Mouse (Mus musculus): ENCODE results near the gene Natd1. TPM values are rescaled to one million over a fixed set of nuclear protein-coding genes. Genes with fewer than 3 reads are reported as not detected.

The Natd1 gene
- polyA plus RNA-seq, 1 experiment = 51.5 TPM

DNA sequence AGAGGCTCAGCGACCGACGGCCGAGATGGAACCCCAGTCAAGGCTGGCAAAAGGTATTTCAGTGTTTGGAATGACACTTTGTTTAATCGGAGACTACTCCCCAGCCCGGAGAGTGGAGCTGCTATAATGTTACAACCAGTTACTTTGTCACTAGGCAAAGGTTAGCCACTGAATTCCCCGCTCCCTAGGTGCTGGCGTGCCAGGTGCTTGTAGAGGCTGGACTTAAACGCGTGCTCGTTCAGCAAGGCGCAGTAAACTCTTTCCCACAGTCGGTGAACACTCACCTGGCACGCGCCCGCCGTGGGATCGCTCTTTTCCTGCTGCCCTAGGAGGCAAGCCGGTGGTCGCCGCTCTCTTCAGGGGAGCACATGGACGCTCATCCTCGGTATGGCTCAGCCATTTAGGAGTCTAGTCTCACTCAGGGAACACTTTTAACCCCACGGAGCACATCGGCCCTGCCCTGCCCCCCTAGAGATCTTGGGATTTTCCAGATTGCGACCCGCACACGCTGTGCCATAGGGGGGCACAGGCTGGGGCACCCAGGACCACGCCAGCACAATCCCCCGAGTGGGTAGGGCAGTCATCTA is 16.8 kb upstream of the Natd1 start:
- no peak for DNase-seq (ENCODE audit: low read depth)
- TF ChIP-seq POLR2A (IDR thresholded peaks at IDR 0.05; ENCODE audit: borderline replicate concordance, extremely low read depth, insufficient read depth, insufficient read length, poor library complexity, severe bottlenecking) = no peak
- TF ChIP-seq CTCF (IDR thresholded peaks at IDR 0.05; ENCODE audit: borderline replicate concordance, extremely low read depth, insufficient read depth, insufficient read length) = no peak

DNA sequence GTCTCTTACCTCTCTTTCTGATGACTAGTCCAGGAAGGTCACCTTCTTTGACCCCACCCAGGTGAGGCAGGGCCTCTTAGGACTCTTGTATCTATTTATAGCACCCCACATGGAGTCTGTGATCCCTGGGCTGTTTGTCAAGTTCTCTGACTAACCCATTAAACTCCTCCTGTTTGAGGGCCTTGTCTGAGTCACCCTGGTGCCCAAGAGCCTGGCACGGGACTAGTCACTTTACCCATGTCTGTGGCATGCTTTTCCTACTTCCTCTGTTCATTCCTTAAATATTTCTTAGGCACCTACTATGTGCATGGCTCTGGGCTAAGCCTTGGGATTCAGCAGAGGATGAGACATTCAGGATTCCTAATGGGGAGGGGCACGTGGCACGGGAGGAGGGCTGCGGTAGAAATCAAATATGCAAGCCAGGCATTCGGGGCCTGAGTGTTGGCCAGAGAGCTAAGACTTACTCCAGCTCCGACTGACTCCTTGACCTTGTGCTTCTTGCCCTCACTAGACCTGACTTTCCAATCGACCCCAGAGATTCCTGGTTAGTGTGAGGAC is 16.3 kb upstream of the Natd1 start:
- TF ChIP-seq CTCF (IDR thresholded peaks at IDR 0.05; ENCODE audit: borderline replicate concordance, extremely low read depth, insufficient read depth, insufficient read length) = no peak
- no peak for TF ChIP-seq POLR2A (IDR thresholded peaks at IDR 0.05; ENCODE audit: borderline replicate concordance, extremely low read depth, insufficient read depth, insufficient read length, poor library complexity, severe bottlenecking)
- no peak for DNase-seq (ENCODE audit: low read depth)

DNA sequence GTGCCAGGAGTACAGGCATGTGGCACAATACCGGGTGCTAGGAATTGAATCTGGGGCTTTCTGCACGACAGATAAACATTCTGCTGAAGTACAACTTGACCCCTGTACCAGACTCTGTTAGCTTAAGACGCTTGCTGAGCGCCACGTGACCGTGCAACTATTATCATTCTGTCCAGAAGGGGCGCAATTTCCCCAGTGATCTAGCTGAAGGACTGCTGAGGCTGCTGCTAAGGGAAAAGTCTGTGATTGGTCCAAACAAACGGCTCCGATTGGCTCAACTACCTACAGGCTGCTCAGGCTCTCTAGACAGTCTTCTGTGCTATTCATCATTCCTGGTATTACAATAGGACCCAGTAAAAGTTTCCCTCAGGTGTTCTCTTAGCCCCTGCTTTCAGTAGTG is 12.7 kb upstream of the Natd1 start:
- DNase-seq (ENCODE audit: low read depth) = peak; percentile 96
- TF ChIP-seq CTCF (IDR thresholded peaks at IDR 0.05; ENCODE audit: borderline replicate concordance, extremely low read depth, insufficient read depth, insufficient read length) (peak; percentile 92), POLR2A (IDR thresholded peaks at IDR 0.05; ENCODE audit: borderline replicate concordance, extremely low read depth, insufficient read depth, insufficient read length, poor library complexity, severe bottlenecking) (no peak)

DNA sequence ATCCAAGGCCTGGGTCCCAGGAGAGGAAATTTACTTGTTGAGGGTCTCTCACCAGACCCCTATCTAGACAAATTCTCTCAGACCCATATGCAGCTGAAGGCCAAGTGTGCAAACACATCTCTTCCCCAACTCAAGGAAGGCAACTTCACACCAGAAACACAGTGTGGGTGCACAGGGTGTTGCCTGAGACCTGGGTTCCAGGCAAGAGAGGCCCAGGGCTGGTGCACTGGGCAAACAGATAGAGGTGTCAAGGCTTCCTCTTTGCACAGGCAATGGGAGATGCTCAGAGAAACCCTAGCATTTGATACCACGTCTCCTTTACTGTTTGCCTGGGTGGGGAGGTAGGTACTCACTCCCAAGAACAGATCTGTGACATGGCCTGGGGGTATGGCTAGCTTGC is 10.4 kb upstream of the Natd1 start:
- no peak for DNase-seq (ENCODE audit: low read depth)
- no peak for TF ChIP-seq CTCF (IDR thresholded peaks at IDR 0.05; ENCODE audit: borderline replicate concordance, extremely low read depth, insufficient read depth, insufficient read length)
- TF ChIP-seq POLR2A (IDR thresholded peaks at IDR 0.05; ENCODE audit: borderline replicate concordance, extremely low read depth, insufficient read depth, insufficient read length, poor library complexity, severe bottlenecking) = no peak

DNA sequence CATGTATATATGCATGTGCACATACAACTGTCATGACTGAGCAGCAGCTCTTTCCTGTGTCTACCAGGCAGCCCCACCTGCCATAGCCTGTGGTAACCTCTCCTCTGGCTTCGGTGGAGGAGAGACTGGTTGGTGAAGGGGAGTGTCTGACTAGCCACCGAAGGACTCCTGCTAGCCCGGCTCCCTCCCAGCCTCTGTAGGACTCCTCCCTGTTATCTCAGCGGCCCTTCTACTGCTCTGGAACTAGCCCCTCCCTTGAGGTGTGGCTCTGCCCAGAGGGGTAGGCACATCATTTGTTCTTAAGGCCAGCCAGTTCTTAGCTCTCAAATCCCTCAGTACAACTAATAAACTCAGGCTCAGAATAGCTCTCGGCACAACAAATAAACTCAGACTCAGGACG is 9.9 kb upstream of the Natd1 start:
- TF ChIP-seq POLR2A (IDR thresholded peaks at IDR 0.05; ENCODE audit: borderline replicate concordance, extremely low read depth, insufficient read depth, insufficient read length, poor library complexity, severe bottlenecking) (no peak), CTCF (IDR thresholded peaks at IDR 0.05; ENCODE audit: borderline replicate concordance, extremely low read depth, insufficient read depth, insufficient read length) (no peak)

DNA sequence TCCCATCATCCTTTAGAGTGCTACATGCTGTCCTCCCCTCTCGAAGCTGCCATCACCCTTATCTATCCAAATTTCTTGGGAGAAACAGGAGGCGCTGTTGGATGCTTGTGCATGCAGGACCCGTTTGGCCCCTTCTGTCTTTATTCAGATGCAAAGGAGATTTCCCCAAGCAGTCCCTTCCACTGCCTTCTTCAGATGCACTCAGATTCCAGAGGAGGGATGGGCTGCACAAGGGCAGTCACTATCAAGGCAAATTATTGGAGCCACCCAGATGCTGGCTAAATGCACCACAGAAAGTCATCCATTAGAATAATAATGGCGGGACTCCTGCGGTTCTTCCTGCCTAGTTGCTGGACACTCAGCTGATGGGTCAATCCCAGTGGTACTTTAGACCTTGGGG is 8.4 kb upstream of the Natd1 start:
- DNase-seq (ENCODE audit: low read depth) = no peak
- TF ChIP-seq POLR2A (IDR thresholded peaks at IDR 0.05; ENCODE audit: borderline replicate concordance, extremely low read depth, insufficient read depth, insufficient read length, poor library complexity, severe bottlenecking) = no peak
- TF ChIP-seq CTCF (IDR thresholded peaks at IDR 0.05; ENCODE audit: borderline replicate concordance, extremely low read depth, insufficient read depth, insufficient read length) = no peak

More for the DNA sequence above, 9.9 kb upstream of the Natd1 start:
- DNase-seq (ENCODE audit: low read depth) = no peak

DNA sequence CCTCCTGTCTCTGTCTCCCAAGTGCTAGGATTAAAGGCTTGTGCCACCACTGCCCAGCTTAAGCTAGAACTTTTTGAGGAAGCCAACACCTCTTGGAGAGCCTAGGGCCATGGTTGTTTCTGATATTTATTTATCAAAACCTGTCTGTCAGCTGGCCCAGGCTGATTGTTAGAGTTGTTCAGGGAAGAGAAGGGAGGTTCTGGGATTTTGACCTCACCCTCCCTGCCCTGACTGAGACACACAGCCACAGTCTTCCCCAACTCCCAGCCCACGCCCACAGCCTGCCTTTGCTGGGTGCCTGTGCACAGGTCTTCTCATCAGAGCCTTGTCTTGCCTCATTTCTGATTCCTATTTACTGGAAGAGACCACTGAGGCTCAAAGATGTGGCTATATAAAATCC is 7.6 kb upstream of the Natd1 start:
- TF ChIP-seq CTCF (IDR thresholded peaks at IDR 0.05; ENCODE audit: borderline replicate concordance, extremely low read depth, insufficient read depth, insufficient read length) = no peak
- no peak for TF ChIP-seq POLR2A (IDR thresholded peaks at IDR 0.05; ENCODE audit: borderline replicate concordance, extremely low read depth, insufficient read depth, insufficient read length, poor library complexity, severe bottlenecking)
- no peak for DNase-seq (ENCODE audit: low read depth)

DNA sequence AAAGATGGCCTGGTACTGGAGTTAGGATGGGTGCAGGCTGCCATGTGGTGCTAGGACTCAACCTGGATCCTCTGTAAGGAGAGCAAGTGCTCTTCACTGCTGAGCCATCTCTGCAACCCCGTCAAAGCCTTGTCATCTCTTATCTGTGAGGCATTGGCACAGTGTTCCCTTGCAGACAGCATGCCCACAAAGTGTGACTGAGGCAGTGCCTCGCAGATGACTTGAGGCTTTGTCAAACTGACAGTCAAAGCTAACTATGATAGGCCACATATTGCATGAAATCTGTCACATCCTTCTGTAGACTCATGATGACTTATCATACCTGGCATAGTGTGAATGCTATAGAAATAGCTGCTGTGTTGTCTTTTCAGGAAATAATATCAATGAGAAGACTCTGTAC is 5.5 kb upstream of the Natd1 start:
- no peak for TF ChIP-seq POLR2A (IDR thresholded peaks at IDR 0.05; ENCODE audit: borderline replicate concordance, extremely low read depth, insufficient read depth, insufficient read length, poor library complexity, severe bottlenecking)
- no peak for TF ChIP-seq CTCF (IDR thresholded peaks at IDR 0.05; ENCODE audit: borderline replicate concordance, extremely low read depth, insufficient read depth, insufficient read length)
- peak; percentile 58 for DNase-seq (ENCODE audit: low read depth)

DNA sequence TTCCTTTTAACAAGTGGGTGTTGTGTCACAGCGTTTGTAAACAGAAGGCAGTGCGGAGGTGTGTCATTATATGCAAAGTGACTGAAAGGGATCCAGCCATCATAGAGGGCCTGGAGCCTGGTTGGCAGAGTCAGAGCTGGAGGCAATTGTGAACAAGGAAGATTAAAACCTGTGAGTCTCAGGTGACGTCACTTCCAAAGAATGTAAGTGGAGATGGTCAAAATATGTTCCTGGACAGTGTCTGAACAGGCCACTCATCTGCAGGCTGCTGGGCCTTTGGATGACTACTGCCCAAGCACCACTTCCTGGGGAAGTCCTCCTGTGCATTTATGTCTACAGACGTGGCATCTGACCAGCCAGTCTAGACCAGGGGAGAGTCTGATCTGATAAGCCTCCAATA is 651 bp upstream of the Natd1 start:
- DNase-seq (ENCODE audit: low read depth) = no peak

DNA sequence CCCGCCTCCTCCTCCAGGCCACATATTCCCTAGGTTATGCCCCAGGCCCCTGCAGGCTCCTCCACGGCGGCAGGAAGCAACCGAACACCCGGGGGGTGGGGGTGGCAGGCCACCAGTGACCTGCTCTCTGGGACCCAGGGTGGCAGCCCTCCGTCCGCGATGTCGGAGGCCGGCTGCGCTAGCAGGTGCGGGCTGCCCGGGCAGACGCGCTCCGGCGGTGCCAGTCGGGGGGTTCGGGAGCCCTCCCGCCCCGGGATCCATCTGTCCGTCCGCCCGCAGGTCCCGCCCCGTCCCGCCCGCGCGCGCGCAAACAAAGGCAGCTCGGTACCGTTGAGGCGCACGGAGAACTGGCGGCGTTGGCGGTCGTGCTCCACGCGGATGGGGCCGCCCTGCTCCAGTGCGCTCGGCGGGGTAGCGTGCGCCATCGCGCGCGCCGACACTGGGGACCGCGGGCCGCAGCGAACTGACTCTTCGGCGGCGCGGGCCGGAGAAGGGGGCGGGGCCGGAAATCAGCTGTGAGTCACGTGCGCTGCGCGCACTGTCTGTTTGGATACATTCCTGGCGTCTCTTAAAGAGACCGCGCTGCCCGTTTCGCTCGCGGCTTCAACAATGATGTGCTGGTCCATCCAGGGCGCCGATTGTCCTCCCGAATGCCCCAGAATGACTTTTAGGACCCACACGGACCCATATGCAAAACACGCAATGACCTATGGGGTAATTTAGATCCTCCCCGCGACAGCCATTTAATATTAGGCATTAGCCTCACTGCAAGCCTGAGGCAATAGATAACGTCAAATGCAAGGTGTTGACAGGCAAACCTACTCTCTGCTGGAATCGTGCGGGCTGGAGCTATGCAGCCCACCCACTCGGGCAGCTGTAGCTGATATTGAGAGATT is 1.0 kb downstream of the Natd1 start:
- DNase-seq (ENCODE audit: low read depth) = peak; percentile 96
- TF ChIP-seq POLR2A (IDR thresholded peaks at IDR 0.05; ENCODE audit: borderline replicate concordance, extremely low read depth, insufficient read depth, insufficient read length, poor library complexity, severe bottlenecking) (peak; percentile 58; the same call in 1 of the 2 replicates), CTCF (IDR thresholded peaks at IDR 0.05; ENCODE audit: borderline replicate concordance, extremely low read depth, insufficient read depth, insufficient read length) (no peak)

More for the DNA sequence above, 651 bp upstream of the Natd1 start:
- TF ChIP-seq CTCF (IDR thresholded peaks at IDR 0.05; ENCODE audit: borderline replicate concordance, extremely low read depth, insufficient read depth, insufficient read length) (no peak), POLR2A (IDR thresholded peaks at IDR 0.05; ENCODE audit: borderline replicate concordance, extremely low read depth, insufficient read depth, insufficient read length, poor library complexity, severe bottlenecking) (no peak)

DNA sequence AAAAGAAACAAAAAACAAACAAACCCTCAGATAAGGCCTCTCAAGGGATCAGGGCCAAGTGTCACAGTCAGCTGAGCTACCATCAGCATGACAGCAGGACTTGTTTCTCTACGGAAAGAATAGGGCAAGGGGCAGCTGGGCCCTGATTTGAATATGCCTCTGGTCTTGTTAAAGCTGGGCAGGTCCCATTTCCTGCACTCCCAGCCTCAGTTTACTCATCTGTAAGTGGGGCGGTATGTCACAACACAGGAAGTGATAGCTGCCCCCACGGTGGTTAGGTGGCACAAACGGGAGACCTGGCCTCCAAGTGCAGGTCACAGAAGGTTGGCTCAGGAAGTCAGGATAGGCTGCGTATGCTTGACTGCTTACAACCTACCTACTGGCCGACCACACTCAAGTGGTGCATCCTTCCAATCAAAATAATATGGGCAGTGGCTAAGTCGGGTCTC is 2.0 kb downstream of the Natd1 start:
- TF ChIP-seq CTCF (IDR thresholded peaks at IDR 0.05; ENCODE audit: borderline replicate concordance, extremely low read depth, insufficient read depth, insufficient read length) (no peak), POLR2A (IDR thresholded peaks at IDR 0.05; ENCODE audit: borderline replicate concordance, extremely low read depth, insufficient read depth, insufficient read length, poor library complexity, severe bottlenecking) (no peak)
- DNase-seq (ENCODE audit: low read depth) = no peak

All from brain, embryonic 14.5 days (tissue).